ENCODE assay signal across 9 mouse cellular contexts in the genomic region with DNA sequence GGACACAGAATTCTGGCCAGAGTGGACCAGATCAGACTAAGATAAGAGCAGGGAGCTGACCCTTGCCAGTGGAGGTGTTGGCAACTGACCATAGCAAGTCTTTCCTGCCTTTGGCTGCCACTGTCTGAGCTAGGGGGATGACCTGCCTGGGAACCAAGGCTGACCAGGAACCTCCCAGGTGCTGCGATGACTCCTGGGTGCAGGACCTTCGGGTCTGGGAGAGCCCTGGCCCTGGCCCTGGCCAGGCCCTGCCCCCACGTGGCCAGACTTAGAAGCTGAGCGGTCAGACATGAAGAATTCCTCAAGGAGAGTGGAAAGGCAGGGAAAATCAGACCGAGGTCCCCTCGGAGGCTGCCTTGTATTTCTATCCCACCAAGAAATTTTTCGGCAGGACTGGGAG. TPM values are rescaled to one million over a fixed set of nuclear protein-coding genes. Genes with fewer than 3 reads are reported as not detected.
DNase-seq lines count a peak whose midpoint lies in the region; ATAC-seq and TF ChIP-seq lines count a peak whose summit lies in the region.
"Had no signal": no experiment of that assay in that cellular context is flagged by ENCODE, and none has a peak within 500 bp of the region (broad histone marks: within the 10 kb centered on the region; RNA-seq: fewer than 3 reads in every experiment).

No protein-coding gene starts in this region.

- no peaks in the 10 kb centered on the region for H3K36me3 ChIP-seq in midbrain, embryonic 11.5 days (ENCODE audit: control insufficient read depth, insufficient read depth, low read length)
- no peaks in the 10 kb centered on the region for H3K36me3 ChIP-seq in midbrain, embryonic 16.5 days (ENCODE audit: control insufficient read depth, insufficient read depth, low read length)
- no peaks in the 10 kb centered on the region for H3K36me3 ChIP-seq in hindbrain, embryonic 10.5 days
- peaks cover 4% of the 10 kb centered on the region; the same call in 1 of the 2 replicates for H3K36me3 ChIP-seq in limb, embryonic 12.5 days
- no peaks in the 10 kb centered on the region for H3K36me3 ChIP-seq in stomach, embryonic 15.5 days
- H3K36me3 ChIP-seq in thymus, adult 2 months (ENCODE audit: control insufficient read depth, insufficient read depth, low read length), result no peaks in the 10 kb centered on the region
- H3K36me3 ChIP-seq: G1E had no signal

- no peak overlapping the region; the same call in 1 of the 2 replicates for H3K4me2 ChIP-seq in midbrain, embryonic 11.5 days
- H3K4me2 ChIP-seq in midbrain, embryonic 16.5 days (ENCODE audit: low read length), result no peak overlapping the region
- peak overlapping the region; percentile 82 for H3K4me2 ChIP-seq in limb, embryonic 12.5 days
- peak overlapping the region; percentile 35 for H3K4me2 ChIP-seq in stomach, embryonic 15.5 days

- H3K9ac ChIP-seq in midbrain, embryonic 11.5 days (ENCODE audit: low read length), result no peak overlapping the region
- H3K9ac ChIP-seq in midbrain, embryonic 16.5 days (ENCODE audit: low read depth, low read length), result no peak overlapping the region
- peak overlapping the region; percentile 100 for H3K9ac ChIP-seq in limb, embryonic 12.5 days (replicated peaks)
- H3K9ac ChIP-seq in stomach, embryonic 15.5 days, result no peak overlapping the region

- ATAC-seq in midbrain, embryonic 11.5 days (ENCODE audit: low FRiP score), result no peak
- no peak for ATAC-seq in midbrain, embryonic 16.5 days
- ATAC-seq in limb, embryonic 12.5 days (ENCODE audit: insufficient number of reproducible peaks, insufficient read depth, low FRiP score, low TSS enrichment, low read depth), result no peak
- no peak for ATAC-seq in stomach, embryonic 15.5 days (ENCODE audit: insufficient read depth, low FRiP score, low read depth)

- H3K27me3 ChIP-seq in midbrain, embryonic 11.5 days (ENCODE audit: control insufficient read depth, insufficient read depth, low read length), result peaks cover 93% of the 10 kb centered on the region
- H3K27me3 ChIP-seq in midbrain, embryonic 16.5 days (ENCODE audit: control insufficient read depth, insufficient read depth, low read depth, low read length), result peaks cover 72% of the 10 kb centered on the region
- peaks cover 99% of the 10 kb centered on the region for H3K27me3 ChIP-seq in hindbrain, embryonic 10.5 days (ENCODE audit: insufficient read depth, poor library complexity, severe bottlenecking)
- H3K27me3 ChIP-seq in limb, embryonic 12.5 days, result peaks cover 45% of the 10 kb centered on the region
- peaks cover 86% of the 10 kb centered on the region for H3K27me3 ChIP-seq in stomach, embryonic 15.5 days (replicated peaks)
- peaks cover 27% of the 10 kb centered on the region for H3K27me3 ChIP-seq in thymus, adult 2 months (ENCODE audit: control insufficient read depth, insufficient read depth, low read length)

- H3K9me3 ChIP-seq in midbrain, embryonic 11.5 days (ENCODE audit: control insufficient read depth, low read length), result no peaks in the 10 kb centered on the region
- H3K9me3 ChIP-seq in midbrain, embryonic 16.5 days (replicated peaks; ENCODE audit: control insufficient read depth, low read length, poor library complexity, severe bottlenecking), result no peaks in the 10 kb centered on the region
- no peaks in the 10 kb centered on the region for H3K9me3 ChIP-seq in hindbrain, embryonic 10.5 days
- H3K9me3 ChIP-seq in limb, embryonic 12.5 days, result no peaks in the 10 kb centered on the region
- no peaks in the 10 kb centered on the region for H3K9me3 ChIP-seq in stomach, embryonic 15.5 days

- TF ChIP-seq POLR2A in thymus, adult 2 months (IDR thresholded peaks at IDR 0.05; ENCODE audit: control insufficient read depth, extremely low read depth, insufficient read depth, low read length, poor library complexity), result no peak

- TF ChIP-seq CTCF in thymus, adult 2 months (IDR thresholded peaks at IDR 0.05; ENCODE audit: borderline replicate concordance, control insufficient read depth, extremely low read depth, insufficient read depth, low read length, poor library complexity), result no peak

- H3K27ac ChIP-seq in midbrain, embryonic 11.5 days (ENCODE audit: low read depth, low read length), result no peak overlapping the region
- H3K27ac ChIP-seq in midbrain, embryonic 16.5 days (ENCODE audit: low read length), result no peak overlapping the region
- peak overlapping the region; percentile 54; the same call in 1 of the 2 replicates for H3K27ac ChIP-seq in hindbrain, embryonic 10.5 days
- peak overlapping the region; percentile 100 for H3K27ac ChIP-seq in limb, embryonic 12.5 days
- no peak overlapping the region for H3K27ac ChIP-seq in stomach, embryonic 15.5 days
- H3K27ac ChIP-seq in thymus, adult 2 months (ENCODE audit: control insufficient read depth, insufficient read depth, low read length), result no peak overlapping the region

- DNase-seq in midbrain, embryonic 11.5 days (ENCODE audit: low spot score, missing footprints), result peak; percentile 96
- DNase-seq in hindbrain, embryonic 10.5 days (ENCODE audit: low spot score), result peak; percentile 70
- no peak for DNase-seq in T-cell, adult 2 months (ENCODE audit: low spot score)
- DNase-seq in spleen, postnatal 14 days (ENCODE audit: low spot score in 2 of 2), result no peak
- no peak for DNase-seq in thymus, adult 2 months

- WGBS in midbrain, embryonic 11.5 days, result 1% methylated on average over 7 of the region's 7 CpGs
- 3% methylated on average over 7 of the region's 7 CpGs for WGBS in midbrain, embryonic 16.5 days
- 1% methylated on average over 7 of the region's 7 CpGs for WGBS in hindbrain, embryonic 10.5 days
- 2% methylated on average over 7 of the region's 7 CpGs for WGBS in limb, embryonic 12.5 days
- 4% methylated on average over 7 of the region's 7 CpGs for WGBS in stomach, embryonic 15.5 days
- 73% methylated on average over 7 of the region's 7 CpGs for WGBS in thymus, adult 2 months

- peaks cover 34% of the 10 kb centered on the region for H3K4me1 ChIP-seq in midbrain, embryonic 11.5 days (ENCODE audit: control insufficient read depth, insufficient read depth, low read length)
- peaks cover 25% of the 10 kb centered on the region for H3K4me1 ChIP-seq in midbrain, embryonic 16.5 days (ENCODE audit: control insufficient read depth, insufficient read depth, low read length)
- peaks cover 91% of the 10 kb centered on the region for H3K4me1 ChIP-seq in hindbrain, embryonic 10.5 days (replicated peaks)
- H3K4me1 ChIP-seq in limb, embryonic 12.5 days (replicated peaks), result peaks cover 61% of the 10 kb centered on the region
- peaks cover 16% of the 10 kb centered on the region; the same call in 1 of the 2 replicates for H3K4me1 ChIP-seq in stomach, embryonic 15.5 days
- H3K4me1 ChIP-seq in thymus, adult 2 months (replicated peaks; ENCODE audit: control insufficient read depth, insufficient read depth, low read length), result 0 out of 2 replicates have a peak, but pooled peaks cover 5% of the 10 kb centered on the region

- no peak overlapping the region for H3K4me3 ChIP-seq in midbrain, embryonic 11.5 days (ENCODE audit: low read depth, low read length)
- H3K4me3 ChIP-seq in midbrain, embryonic 16.5 days (ENCODE audit: low read depth, low read length), result no peak overlapping the region
- H3K4me3 ChIP-seq in hindbrain, embryonic 10.5 days, result peak overlapping the region; percentile 75; the same call in 1 of the 2 replicates
- peak overlapping the region; percentile 93 for H3K4me3 ChIP-seq in limb, embryonic 12.5 days (replicated peaks)
- H3K4me3 ChIP-seq in stomach, embryonic 15.5 days (replicated peaks), result no peak overlapping the region
- H3K4me3 ChIP-seq in thymus, adult 2 months (ENCODE audit: control insufficient read depth, insufficient read depth, low read length), result no peak overlapping the region

RNA-seq across cellular contexts. Expression of a gene that starts 2.5 kb away (rescaled TPM):
- polyA plus RNA-seq in midbrain, embryonic 11.5 days (2014; fragmentation: Nextera tagmentation; extraction: Ambion mirVana), result 6.6 and 8.0 TPM in 2 replicates
- polyA plus RNA-seq in midbrain, embryonic 16.5 days (2015; fragmentation: Nextera tagmentation; extraction: Ambion mirVana), result 11.8 and 13.1 TPM in 2 replicates
- polyA plus RNA-seq in hindbrain, embryonic 10.5 days (2016; fragmentation: Nextera tagmentation; extraction: Ambion mirVana), result 15.3 and 23.5 TPM in 2 replicates
- polyA plus RNA-seq in limb, embryonic 12.5 days (2016; fragmentation: Nextera tagmentation; extraction: Ambion mirVana), result 97.9 and 115 TPM in 2 replicates
- polyA plus RNA-seq in stomach, embryonic 15.5 days (2015; fragmentation: Nextera tagmentation; extraction: Ambion mirVana), result 20.8 and 23.9 TPM in 2 replicates
- 4.5 and 7.7 TPM in 2 replicates for polyA plus RNA-seq in thymus, adult 2 months (2012; rRNA removed)
- polyA plus RNA-seq: G1E had no signal

RNA-seq across cellular contexts. Expression of a gene that starts 28.5 kb away (rescaled TPM):
- not detected in 2 replicates for polyA plus RNA-seq in midbrain, embryonic 11.5 days (2014; fragmentation: Nextera tagmentation; extraction: Ambion mirVana)
- not detected in 2 replicates for polyA plus RNA-seq in midbrain, embryonic 16.5 days (2015; fragmentation: Nextera tagmentation; extraction: Ambion mirVana)
- polyA plus RNA-seq in hindbrain, embryonic 10.5 days (2016; fragmentation: Nextera tagmentation; extraction: Ambion mirVana), result not detected in 2 replicates
- polyA plus RNA-seq in limb, embryonic 12.5 days (2016; fragmentation: Nextera tagmentation; extraction: Ambion mirVana), result not detected in 2 replicates
- polyA plus RNA-seq in stomach, embryonic 15.5 days (2015; fragmentation: Nextera tagmentation; extraction: Ambion mirVana), result not detected in 2 replicates
- 0.13 TPM in 1 of 2 replicates, not detected in the other for polyA plus RNA-seq in thymus, adult 2 months (2012; rRNA removed)
- polyA plus RNA-seq: G1E had no signal

Comparison
In these comparisons a context has a peak if more than half of its experiments do, and no peak if none do; other contexts are left out.
1. DNase-seq: peak in midbrain, embryonic 11.5 days (single experiment) and hindbrain, embryonic 10.5 days (single experiment); none in T-cell, adult 2 months (single experiment), spleen, postnatal 14 days (0 of 2) and thymus, adult 2 months (single experiment).
2. H3K27ac ChIP-seq: peak in hindbrain, embryonic 10.5 days (single experiment) and limb, embryonic 12.5 days (single experiment); none in midbrain, embryonic 11.5 days (single experiment), midbrain, embryonic 16.5 days (single experiment), stomach, embryonic 15.5 days (single experiment) and thymus, adult 2 months (single experiment).
3. H3K4me2 ChIP-seq: peak in limb, embryonic 12.5 days (single experiment) and stomach, embryonic 15.5 days (single experiment); none in midbrain, embryonic 11.5 days (single experiment) and midbrain, embryonic 16.5 days (single experiment).
4. H3K4me3 ChIP-seq: peak in hindbrain, embryonic 10.5 days (single experiment) and limb, embryonic 12.5 days (single experiment); none in midbrain, embryonic 11.5 days (single experiment), midbrain, embryonic 16.5 days (single experiment), stomach, embryonic 15.5 days (single experiment) and thymus, adult 2 months (single experiment).